Mouse (Mus musculus) erythroblast, embryonic 14.5 days (primary cell): Measurements from ENCODE around the gene Spout1. TPM values are rescaled to one million over a fixed set of nuclear protein-coding genes. Genes with fewer than 3 reads are reported as not detected.
A peak's percentile ranks its signal among the peaks of the same experiment; 100 is the strongest.
"Not testable (repeated sequence)": the region's sequence is repeated elsewhere in the genome, so short reads cannot be mapped to it uniquely, and the experiment has no call there.

Experiments used
- H3K27me3 ChIP-seq: 2 replicates; pipeline ENCODE4 v1.6.1; 2012; ENCODE audit warnings: inconsistent platforms; ENCODE audit not compliant: control insufficient read depth
- H3K36me3 ChIP-seq: 2 replicates; pipeline ENCODE4 v1.6.1; 2012; ENCODE audit warnings: mild to moderate bottlenecking, inconsistent platforms; ENCODE audit not compliant: control insufficient read depth
- H3K4me1 ChIP-seq: 2 replicates; pipeline ENCODE4 v1.6.1; 2012; ENCODE audit warnings: inconsistent platforms; ENCODE audit not compliant: control insufficient read depth
- H3K4me3 ChIP-seq: replicated peaks from 2 replicates; pipeline ENCODE3; 2012; ENCODE audit warnings: moderate library complexity, mild to moderate bottlenecking, inconsistent platforms
- H3K9me3 ChIP-seq: 2 replicates; pipeline ENCODE4 v1.6.1; 2012; ENCODE audit warnings: low read length, inconsistent platforms, mixed read lengths; ENCODE audit not compliant: control insufficient read depth
- GATA1 ChIP-seq: IDR thresholded peaks from 2 replicates; pipeline ENCODE4 v1.6.1; 2012; ENCODE audit warnings: low read length, inconsistent platforms, mixed read lengths
- TAL1 ChIP-seq: IDR thresholded peaks from 3 replicates; pipeline ENCODE4 v1.6.1; 2012; ENCODE audit warnings: low read length, inconsistent platforms, mixed read lengths
- polyA plus RNA-seq: library from polyadenylated mRNA; stranded (reverse); fragments of >175 nt; gene quantifications from 2 replicates; pipeline ENCODE4 v1.2.3, GENCODE M21; 2012

The Spout1 gene
- polyA plus RNA-seq, 1 experiment: 2.9 TPM

GRCm38 (mm10) chr2:30134928-30135620 lies 43.2 kb downstream of the Spout1 start:
- H3K27me3 ChIP-seq: no peaks in the 10 kb centered on the region
- H3K4me1 ChIP-seq: peaks cover 50% of the 10 kb centered on the region
- TF ChIP-seq TAL1: no peak
- TF ChIP-seq GATA1: no peak
- peak overlapping the region; percentile 88 for H3K4me3 ChIP-seq
- peaks cover 15% of the 10 kb centered on the region for H3K36me3 ChIP-seq
- no peaks in the 10 kb centered on the region for H3K9me3 ChIP-seq

- Histone ChIP-seq H3K36me3 (peaks cover 13% of the 10 kb centered on the region), H3K4me1 (peaks cover 53% of the 10 kb centered on the region), H3K4me3 (peak overlapping the region; percentile 88), H3K27me3 (no peaks in the 10 kb centered on the region), H3K9me3 (no peaks in the 10 kb centered on the region)
- TF ChIP-seq TAL1: no peak
- TF ChIP-seq GATA1: no peak
Measured at GRCm38 (mm10) chr2:30134378-30134711, 43.9 kb downstream of the Spout1 start.

GRCm38 (mm10) chr2:30133613-30134377 lies 44.5 kb downstream of the Spout1 start, which contains the start of gene Tbc1d13:
Tbc1d13 (plus strand) TSS chr2:30133746.
- H3K4me3 ChIP-seq: peak within 1 kb of the TSS; percentile 88
- TF ChIP-seq GATA1 (no peak), TAL1 (no peak)
- no peaks in the 10 kb centered on the region for H3K9me3 ChIP-seq
- peaks cover 12% of the 10 kb centered on the region for H3K36me3 ChIP-seq
- H3K27me3 ChIP-seq: no peaks in the 10 kb centered on the region
- peaks cover 53% of the 10 kb centered on the region for H3K4me1 ChIP-seq

GRCm38 (mm10) chr2:30132801-30133612 lies 45.3 kb downstream of the Spout1 start:
- H3K27me3 ChIP-seq: no peaks in the 10 kb centered on the region
- H3K9me3 ChIP-seq: no peaks in the 10 kb centered on the region
- TF ChIP-seq GATA1: no peak
- TF ChIP-seq TAL1: no peak
- peak overlapping the region; percentile 88 for H3K4me3 ChIP-seq
- peaks cover 53% of the 10 kb centered on the region for H3K4me1 ChIP-seq
- peaks cover 12% of the 10 kb centered on the region for H3K36me3 ChIP-seq

- peaks cover 41% of the 10 kb centered on the region for H3K4me1 ChIP-seq
- not testable (repeated sequence) for H3K4me3 ChIP-seq, H3K9me3 ChIP-seq, H3K27me3 ChIP-seq, H3K36me3 ChIP-seq
Measured at GRCm38 (mm10) chr2:30131240-30131639, 47.0 kb downstream of the Spout1 start.

- peaks cover 35% of the 10 kb centered on the region for H3K4me1 ChIP-seq
- H3K9me3 ChIP-seq: no peaks in the 10 kb centered on the region
- no peak overlapping the region for H3K4me3 ChIP-seq
- no peaks in the 10 kb centered on the region for H3K36me3 ChIP-seq
- TF ChIP-seq GATA1: no peak
- TF ChIP-seq TAL1: no peak
- H3K27me3 ChIP-seq: no peaks in the 10 kb centered on the region
Measured at GRCm38 (mm10) chr2:30130156-30130555, 48.1 kb downstream of the Spout1 start.

GRCm38 (mm10) chr2:30128789-30129188 lies 49.5 kb downstream of the Spout1 start:
- TF ChIP-seq TAL1: no peak
- peaks cover 32% of the 10 kb centered on the region for H3K4me1 ChIP-seq
- H3K4me3 ChIP-seq: no peak overlapping the region
- no peaks in the 10 kb centered on the region for H3K9me3 ChIP-seq
- H3K36me3 ChIP-seq: no peaks in the 10 kb centered on the region
- no peaks in the 10 kb centered on the region for H3K27me3 ChIP-seq

- no peaks in the 10 kb centered on the region for H3K9me3 ChIP-seq
- no peaks in the 10 kb centered on the region for H3K27me3 ChIP-seq
- H3K36me3 ChIP-seq: peaks cover 16% of the 10 kb centered on the region
- peaks cover 31% of the 10 kb centered on the region for H3K4me1 ChIP-seq
- TF ChIP-seq TAL1 (no peak), GATA1 (no peak)
- peak within 1 kb of the TSS; percentile 78 for H3K4me3 ChIP-seq
Measured at GRCm38 (mm10) chr2:30124472-30125274, 53.6 kb downstream of the Spout1 start, which contains the start of gene Zer1. Zer1 (minus strand) TSS chr2:30124585.
